Mouse (Mus musculus): ENCODE measurements at regions not wholly inside any gene's neighbourhood (a gene's known extent, or its start where the extent isn't known, plus 50 kb on each side); places are given as distances from the start of the nearest gene placed in this dataset.
A peak's percentile ranks its signal among the peaks of the same experiment; 100 is the strongest.

DNA sequence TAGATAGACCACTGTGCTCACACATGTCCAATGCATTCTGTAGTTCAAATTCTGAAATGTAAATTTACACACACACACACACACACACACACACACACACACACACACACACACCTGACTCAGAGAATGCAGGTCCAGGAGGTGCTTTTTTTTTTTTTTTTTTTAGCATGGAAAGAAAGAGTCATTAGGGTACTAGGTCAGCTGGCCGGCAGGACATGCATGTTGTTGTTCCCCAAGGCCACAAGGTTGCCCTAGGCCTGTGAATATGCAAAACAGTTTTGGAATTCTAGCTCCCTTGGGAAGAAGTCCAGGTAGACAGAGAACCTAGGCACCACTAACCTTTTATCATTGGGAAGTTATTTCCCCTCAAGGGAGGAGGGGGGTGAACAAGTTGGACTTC, 184.1 kb upstream of the Marcks start:
- no peak for DNase-seq (ENCODE audit: low read depth)

- no peak for DNase-seq (ENCODE audit: low read depth)
Observed at GRCm38 (mm10) chr10:37322310-37322709, 183.6 kb upstream of the Marcks start.

DNA sequence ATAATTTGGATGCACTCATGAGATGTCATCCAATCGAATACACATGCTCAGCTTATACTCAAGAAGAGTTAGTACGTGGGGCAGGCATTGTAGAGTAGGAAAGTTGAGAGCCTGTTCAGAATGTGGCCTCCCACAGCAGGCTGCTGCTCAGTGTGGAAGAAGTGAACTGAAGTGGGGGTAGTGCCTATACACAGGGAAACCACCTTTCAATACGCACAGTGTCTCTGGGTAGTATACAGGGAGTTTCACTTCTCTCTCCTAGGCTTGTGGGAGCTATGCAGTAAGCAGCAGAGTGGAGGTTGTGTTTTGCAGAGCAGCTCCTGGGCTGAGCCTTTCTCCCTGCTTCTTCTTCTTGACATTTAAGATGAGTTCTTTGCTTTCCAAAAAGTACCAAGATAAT, 182.5 kb upstream of the Marcks start:
- no peak for DNase-seq (ENCODE audit: low read depth)

GRCm38 (mm10) chr10:37319746-37320430, 181.2 kb upstream of the Marcks start:
- DNase-seq (ENCODE audit: low read depth) = no peak

GRCm38 (mm10) chr10:37316701-37317100, 178.0 kb upstream of the Marcks start:
- DNase-seq (ENCODE audit: low read depth) = no peak

- no peak for DNase-seq (ENCODE audit: low read depth)
Observed at GRCm38 (mm10) chr10:37315804-37316203, 177.1 kb upstream of the Marcks start.

DNA sequence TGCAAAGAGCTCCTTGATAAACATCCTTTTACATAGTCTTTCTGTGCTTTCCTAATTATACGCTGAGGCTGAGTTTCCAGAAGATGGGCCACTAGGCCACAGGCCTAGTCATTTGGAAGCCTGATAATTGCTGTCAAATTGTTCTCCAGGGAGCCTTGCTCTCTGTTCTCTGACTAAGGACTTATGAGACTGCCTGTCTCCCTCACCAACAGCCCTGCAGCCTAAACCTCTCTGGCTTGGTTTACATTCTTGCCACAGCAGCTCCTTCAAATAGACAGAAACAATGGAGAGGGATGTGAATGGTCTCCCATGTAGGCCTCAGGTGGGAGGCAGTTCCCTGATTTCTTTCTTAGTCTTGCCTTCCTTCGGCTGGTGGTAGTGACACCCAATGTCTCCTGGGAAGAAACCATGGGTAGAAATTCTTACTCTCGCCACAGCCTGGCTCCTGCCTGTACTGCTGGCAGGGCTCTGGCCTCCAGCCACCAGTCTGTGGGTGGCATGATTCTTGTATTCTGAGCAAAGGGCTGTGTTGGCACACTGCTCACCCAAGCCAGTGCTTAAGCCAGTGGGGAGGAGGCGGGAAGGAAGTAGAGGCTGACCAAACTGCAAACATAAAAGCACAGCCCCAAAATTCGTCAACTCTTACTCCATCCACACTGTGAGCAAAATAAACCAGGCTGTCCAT, 176.2 kb upstream of the Marcks start:
- DNase-seq (ENCODE audit: low read depth) = peak; percentile 87

DNA sequence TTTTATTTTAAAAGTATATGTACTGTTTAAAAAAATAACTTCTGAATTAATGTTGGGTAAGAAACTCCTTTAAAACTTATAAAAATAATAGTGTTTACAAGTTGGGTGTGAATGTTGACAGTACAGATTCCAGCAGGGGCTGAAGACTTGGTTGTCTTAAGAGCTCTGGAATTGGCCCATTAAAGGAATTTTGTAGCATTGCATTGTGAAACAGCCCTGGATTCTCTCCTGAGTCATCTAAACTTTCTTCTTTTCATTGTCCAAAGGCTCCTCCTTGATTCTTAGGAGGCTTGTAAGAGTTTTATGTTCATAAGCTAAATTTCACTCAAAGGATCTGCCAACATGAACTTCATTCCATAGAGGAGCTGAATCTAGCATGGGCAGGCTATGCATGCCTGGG, 174.7 kb upstream of the Marcks start:
- DNase-seq (ENCODE audit: low read depth) = no peak

DNA sequence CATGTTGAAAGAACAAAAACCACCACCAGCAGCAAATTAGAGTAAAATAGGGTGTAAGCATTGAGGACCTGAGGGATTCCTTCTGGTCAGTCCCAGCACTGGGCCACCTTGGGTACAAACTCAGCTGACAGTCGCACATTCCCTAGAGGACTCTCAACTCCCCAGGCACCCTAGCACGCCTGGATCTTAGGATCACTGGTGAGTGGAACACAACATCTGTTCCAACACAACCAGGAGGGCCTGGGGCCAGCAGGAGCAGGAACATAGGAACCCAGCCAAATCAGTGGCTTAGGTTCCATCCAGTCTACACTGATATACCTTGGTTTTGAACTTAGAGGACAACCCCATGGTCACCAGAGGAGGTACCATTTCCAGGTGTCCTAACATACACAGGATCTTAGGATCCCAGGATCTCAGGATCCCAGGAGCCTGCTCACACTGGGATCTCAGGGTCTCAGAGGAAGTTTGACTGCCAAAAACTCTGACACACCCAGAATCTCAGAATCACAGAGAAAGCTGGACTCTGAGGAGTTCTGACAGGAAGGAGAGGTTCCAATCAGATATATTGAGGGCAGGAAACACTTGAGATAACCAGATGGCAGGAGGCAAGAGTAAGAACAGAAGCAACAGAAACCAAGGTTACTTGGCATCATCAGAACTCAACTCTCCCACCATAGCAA, 171.7 kb upstream of the Marcks start:
- DNase-seq (ENCODE audit: low read depth) = no peak

DNA sequence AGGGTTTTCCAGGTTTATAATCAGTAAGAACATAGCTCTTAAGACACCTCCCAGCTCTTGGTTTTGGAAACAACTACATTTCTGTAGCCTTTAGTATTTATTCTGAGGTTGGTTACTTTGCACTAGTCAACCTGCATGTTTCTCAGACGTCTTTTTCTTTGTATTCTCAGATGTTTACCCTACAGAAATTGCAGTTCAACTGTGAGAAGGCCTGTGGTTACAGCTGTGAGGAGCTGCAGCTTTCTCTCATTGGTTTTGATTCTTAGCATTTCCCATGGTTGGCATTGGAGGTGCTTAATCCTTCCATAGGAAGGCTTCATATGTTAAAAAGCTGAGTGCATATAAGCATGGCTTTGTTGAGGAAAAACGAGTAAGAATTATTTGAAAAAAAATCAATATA, 165.9 kb upstream of the Marcks start:
- DNase-seq (ENCODE audit: low read depth) = no peak

- no peak for DNase-seq (ENCODE audit: low read depth)
Observed at GRCm38 (mm10) chr10:37300181-37300889, 161.6 kb upstream of the Marcks start.

DNA sequence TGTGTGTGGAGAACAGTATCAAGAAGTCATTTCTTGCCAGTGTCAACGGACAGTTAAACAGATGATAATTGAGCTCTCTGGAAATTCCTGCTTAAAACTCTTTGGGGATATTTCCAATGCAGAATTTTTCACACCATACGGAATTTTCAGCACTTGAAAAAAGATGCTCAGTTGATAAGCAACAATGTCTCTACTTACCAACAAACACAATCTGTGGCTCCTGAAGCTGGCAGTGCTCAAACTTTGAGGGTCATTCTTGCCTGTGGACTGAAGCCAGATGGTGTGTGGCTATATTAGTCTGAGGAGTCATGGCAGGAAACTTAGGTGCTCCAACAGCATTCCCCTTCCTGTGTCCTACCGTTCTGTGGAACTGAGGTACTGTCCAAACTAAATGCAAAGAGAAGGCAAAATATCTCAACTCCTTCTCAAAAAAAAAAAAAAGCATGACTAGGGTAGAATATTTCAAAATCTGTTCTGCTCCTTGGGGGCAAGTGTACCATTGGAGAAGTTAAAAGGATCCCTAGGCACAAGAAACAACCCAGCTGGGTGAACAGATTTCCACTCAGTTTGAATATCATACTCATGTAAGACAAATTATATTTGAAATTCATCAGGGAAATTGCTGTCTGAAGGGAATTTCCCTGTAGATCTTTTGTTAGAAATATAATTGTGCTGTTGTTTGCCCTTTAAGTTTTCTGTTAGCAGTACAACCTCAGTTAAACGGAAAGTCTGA, 160.1 kb upstream of the Marcks start:
- DNase-seq (ENCODE audit: low read depth) = no peak

DNA sequence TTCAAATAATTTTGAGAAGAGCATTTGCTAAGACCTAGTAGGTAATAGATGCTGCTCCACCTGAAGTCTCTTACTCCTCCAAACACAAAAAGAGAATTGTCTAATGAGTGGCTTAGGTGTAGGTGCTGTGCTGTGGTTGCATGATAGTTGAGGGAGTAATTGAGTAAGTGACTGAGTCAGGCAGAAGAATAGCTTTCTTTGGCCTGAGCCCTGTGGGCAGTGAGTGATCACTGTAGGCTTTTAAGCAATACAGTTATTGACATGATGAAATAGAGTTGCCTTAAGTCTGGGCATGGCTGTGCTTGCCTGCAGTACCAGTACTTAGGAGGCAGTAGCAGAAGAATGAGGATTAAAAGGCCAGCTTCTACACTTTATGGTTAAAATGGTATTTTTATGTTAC, 155.5 kb upstream of the Marcks start:
- DNase-seq (ENCODE audit: low read depth) = no peak

- no peak for DNase-seq (ENCODE audit: low read depth)
Observed at GRCm38 (mm10) chr10:37293292-37293691, 154.6 kb upstream of the Marcks start.

GRCm38 (mm10) chr10:37291639-37292495, 153.1 kb upstream of the Marcks start:
- no peak for DNase-seq (ENCODE audit: low read depth)

- no peak for DNase-seq (ENCODE audit: low read depth)
Observed at GRCm38 (mm10) chr10:37289964-37290704, 151.4 kb upstream of the Marcks start.

DNA sequence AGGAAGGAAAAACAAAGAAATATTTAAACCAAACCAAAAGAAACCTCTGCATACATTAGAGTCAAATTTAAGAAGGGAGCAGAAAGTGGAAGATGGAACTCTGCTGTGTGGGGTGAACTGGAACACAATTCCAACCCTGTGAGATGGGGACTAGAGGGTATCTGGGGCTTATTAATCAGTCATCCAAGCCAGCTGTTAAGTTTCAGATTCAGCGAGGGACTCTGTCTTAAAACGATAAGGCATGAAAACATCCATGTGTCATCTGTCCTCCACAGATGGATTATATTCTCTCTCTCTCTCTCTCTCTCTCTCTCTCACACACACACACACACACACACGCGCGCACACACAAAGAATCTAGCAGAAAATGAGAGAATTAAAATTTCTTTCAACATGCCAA, 147.6 kb upstream of the Marcks start:
- no peak for DNase-seq (ENCODE audit: low read depth)

DNA sequence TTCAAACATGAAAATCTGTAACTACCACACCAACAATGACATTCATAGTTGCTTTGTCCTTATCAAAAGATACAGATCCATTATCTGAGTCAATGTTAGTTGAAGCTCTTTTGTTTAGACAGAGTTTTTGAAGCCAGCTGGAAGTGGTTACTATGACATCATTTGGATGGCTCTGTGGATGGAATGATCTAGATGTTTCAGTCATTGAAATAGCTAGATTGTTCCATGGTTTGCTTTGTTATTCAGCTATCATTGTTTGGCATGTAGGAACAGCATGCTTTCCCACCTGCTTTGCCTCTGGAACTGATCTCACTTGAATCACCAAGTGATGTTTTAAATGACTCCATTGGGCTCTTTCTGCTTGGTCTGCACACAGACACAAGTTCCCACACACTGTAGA, 144.2 kb upstream of the Marcks start:
- DNase-seq (ENCODE audit: low read depth) = no peak

DNA sequence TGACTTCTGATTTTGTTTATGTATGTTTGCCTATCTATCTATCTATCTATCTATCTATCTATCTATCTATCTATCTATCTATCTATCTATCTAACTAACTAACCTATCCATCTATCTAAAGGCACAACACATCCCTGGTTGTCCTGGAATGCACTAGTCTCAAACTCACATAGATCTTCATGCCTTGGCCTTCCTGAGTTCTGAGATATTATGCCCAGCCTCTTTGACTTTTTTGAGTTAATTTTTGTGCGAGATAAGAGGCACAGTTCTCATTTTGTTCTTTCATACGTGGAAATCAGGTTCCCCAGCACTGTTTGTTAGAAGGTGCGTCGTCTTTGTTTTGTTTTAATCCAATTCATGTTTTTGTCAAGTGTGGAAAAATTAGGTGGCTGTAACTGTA, 142.1 kb upstream of the Marcks start:
- no peak for DNase-seq (ENCODE audit: low read depth)

DNA sequence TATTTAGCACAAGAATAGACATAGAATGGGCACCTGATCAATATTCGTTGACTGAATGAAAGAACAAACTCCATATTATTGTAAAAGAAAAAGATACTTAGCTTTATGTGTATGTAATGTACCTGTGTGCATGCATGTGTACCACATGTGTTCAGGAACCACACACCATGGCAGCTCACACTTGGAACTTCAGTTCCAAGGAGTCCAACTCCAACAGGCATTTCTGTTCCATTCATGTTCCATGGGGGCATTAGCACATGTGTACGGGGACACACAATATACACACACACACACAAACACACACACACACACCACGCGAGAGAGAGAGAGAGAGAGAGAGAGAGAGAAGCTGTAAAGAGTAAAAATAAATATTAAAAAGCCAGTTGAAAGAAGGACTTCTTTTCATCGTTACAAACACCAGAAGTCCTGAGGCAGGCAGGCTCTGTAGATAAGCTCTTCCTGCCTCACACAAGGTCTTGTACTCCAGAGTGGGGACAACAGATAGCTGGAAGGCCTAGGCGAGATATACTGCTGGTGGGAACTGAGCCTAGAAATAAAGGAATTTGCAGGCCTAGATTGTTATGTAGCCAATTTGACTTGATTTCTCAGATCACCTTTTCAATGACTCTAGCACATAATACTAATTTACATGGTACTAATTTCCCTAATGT, 141.6 kb upstream of the Marcks start:
- no peak for DNase-seq (ENCODE audit: low read depth)

Data from fibroblast of lung, adult 2 months (primary cell).